Mouse (Mus musculus): ENCODE results near the gene Crispld2.

Crispld2 gene

DNA sequence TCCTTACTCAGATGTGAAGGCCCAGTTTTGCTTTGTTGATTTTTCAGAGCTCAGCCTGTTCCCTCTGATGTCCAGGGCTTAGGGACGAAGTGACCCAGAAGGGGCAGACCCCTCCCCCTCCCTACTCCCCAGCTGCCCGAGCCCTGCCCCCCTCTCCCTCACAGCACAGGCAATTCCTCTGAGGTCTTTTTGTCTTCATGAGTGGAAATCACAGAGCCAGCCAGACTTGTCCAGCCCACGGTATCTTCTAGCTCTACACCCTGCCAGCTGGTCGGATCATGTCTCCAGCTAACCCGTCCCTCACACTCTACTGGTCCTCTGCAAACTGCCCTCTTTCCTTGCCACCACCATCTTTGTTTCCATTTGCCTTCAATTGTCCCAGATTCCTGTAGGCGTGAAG, 42.2 kb downstream of the Crispld2 start:
- DNase-seq (ENCODE audit: low read depth, low spot score), result no peak

GRCm38 (mm10) chr8:120036111-120036510, 43.9 kb downstream of the Crispld2 start:
- no peak for DNase-seq (ENCODE audit: low read depth, low spot score)

GRCm38 (mm10) chr8:120036578-120036977, 44.3 kb downstream of the Crispld2 start:
- DNase-seq (ENCODE audit: low read depth, low spot score), result no peak

DNA sequence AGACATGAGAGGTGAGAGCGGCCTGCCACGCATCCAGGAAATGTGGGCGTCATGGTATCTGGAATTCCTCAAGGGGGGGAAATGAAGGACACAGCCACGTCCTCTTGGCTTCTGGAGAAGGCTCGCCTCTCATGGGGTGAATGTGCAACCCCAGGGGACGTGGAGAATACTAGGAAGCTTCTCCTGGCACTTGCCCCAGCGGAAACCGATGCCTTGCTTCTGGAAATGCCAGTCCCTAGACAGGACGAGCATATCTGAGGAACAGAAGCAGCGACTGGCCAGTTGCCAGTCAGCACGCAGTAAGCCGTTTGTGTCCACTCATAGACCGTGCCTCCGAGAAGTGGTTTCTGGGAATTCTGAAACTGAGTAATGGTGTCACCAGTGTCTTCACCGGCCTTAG, 45.0 kb downstream of the Crispld2 start:
- no peak for DNase-seq (ENCODE audit: low read depth, low spot score)

- DNase-seq (ENCODE audit: low read depth, low spot score), result no peak
Observed at GRCm38 (mm10) chr8:120037611-120038010, 45.4 kb downstream of the Crispld2 start.

DNA sequence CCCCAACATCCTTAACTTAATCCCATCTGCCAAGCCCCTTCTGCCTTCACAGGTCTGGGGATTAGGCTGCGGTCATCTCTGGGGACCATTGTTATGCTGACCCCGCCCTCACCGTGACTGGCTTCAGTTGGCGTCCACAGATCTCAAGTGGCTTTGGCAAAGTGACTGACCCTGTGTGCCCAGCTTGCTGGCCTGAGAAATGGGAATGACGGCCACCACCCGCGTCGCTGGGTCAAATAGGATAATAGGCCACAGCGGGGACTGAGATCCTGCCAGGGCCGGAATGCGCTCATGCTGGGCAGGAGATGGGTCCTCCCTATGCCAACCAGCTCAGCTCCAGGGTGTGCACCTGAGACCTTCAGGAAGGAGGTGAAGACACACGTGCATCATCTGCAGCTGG, 46.5 kb downstream of the Crispld2 start:
- no peak for DNase-seq (ENCODE audit: low read depth, low spot score)

GRCm38 (mm10) chr8:120039313-120039919, 47.2 kb downstream of the Crispld2 start:
- DNase-seq (ENCODE audit: low read depth, low spot score), result no peak

- DNase-seq (ENCODE audit: low read depth, low spot score), result no peak
Observed at GRCm38 (mm10) chr8:120040861-120041260, 48.6 kb downstream of the Crispld2 start.

- no peak for DNase-seq (ENCODE audit: low read depth, low spot score)
Observed at GRCm38 (mm10) chr8:120042542-120043312, 50.5 kb downstream of the Crispld2 start.

- DNase-seq (ENCODE audit: low read depth, low spot score), result no peak
Observed at GRCm38 (mm10) chr8:120044907-120045306, 52.7 kb downstream of the Crispld2 start.

DNA sequence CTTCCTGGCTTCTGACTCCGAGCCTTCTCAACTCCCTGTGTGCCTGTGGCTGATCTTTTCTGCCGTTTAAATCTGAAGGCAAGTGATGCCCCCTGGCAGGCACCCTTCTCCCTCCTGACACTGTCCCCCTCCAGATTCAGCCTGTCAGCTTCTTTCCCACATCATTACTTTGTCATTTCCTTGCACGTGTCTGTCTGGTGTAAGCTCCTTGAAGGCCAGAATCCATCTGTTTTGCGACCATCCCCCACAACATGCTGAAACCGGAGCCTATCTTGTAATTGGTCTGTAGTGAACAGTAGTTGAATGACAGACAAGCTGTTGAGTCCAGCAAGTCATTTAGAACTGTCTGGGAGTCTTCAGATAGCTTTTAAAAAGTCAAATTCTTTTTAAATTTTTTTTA, 53.2 kb downstream of the Crispld2 start:
- DNase-seq (ENCODE audit: low read depth, low spot score), result no peak

GRCm38 (mm10) chr8:120046258-120047020, 54.2 kb downstream of the Crispld2 start:
- DNase-seq (ENCODE audit: low read depth, low spot score), result peak; percentile 30

DNA sequence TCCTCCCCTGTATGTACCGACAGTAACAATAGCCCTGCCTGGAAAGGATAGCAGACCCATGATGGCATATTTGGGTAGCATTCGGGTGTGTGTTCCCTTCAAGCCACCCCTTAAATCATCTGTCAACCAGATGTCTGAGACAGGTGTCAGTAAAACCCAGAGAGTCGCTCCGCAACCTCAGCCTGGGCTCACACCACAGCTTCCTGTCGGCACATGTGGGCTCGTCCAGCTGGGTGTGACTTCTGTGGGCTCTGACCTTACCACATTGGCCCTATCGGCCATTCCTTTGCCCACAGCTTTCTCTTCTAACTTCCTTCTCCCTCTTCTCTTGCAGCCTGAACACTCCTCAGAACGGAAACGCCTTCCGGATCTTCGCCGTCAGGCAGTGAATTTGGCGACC, 57.7 kb downstream of the Crispld2 start:
- no peak for DNase-seq (ENCODE audit: low read depth, low spot score)

DNA sequence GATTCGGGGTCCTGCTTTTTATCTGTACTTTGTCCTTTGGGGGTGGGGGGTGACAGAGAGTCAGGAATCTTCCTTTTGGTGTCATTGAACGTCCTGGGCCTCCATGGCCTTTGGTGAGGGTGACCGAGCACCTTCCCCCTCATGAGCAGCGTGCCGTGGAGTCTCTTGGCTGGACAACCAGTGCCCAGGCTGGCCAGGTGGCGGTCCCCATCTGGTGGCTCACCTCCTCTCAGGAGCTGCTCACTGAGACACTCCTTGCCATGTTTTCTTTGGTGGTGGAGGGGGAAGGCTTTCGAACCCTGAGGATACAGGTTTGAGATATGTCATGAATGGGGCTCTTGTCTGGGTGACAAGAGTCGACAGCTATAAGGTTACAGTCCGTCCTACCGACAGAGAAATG, 58.1 kb downstream of the Crispld2 start:
- DNase-seq (ENCODE audit: low read depth, low spot score), result no peak

DNA sequence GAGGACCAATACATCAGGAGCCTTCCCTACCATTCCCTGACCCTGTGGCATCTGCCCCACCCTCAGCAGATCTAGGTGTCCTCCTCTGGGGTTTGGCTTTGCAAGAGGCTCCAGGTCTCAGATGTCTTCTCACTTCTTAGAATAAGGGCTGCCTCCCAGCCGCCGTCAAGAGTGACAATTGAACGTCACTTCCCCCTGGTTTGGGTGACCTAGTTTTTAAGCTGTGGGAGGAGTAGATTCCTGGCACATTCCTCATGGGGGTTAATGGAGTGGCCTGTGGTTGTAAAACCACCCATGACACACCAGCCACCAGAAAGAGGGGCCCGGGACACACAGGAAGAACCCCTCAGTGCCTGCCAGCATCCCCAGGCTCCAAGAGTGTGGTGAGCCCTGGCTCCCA, 58.8 kb downstream of the Crispld2 start:
- no peak for DNase-seq (ENCODE audit: low read depth, low spot score)

- no peak for DNase-seq (ENCODE audit: low read depth, low spot score)
Observed at GRCm38 (mm10) chr8:120051908-120052307, 59.7 kb downstream of the Crispld2 start.

- DNase-seq (ENCODE audit: low read depth, low spot score), result no peak
Observed at GRCm38 (mm10) chr8:120052318-120052717, 60.1 kb downstream of the Crispld2 start.

- no peak for DNase-seq (ENCODE audit: low read depth, low spot score)
Observed at GRCm38 (mm10) chr8:120054833-120055232, 62.6 kb downstream of the Crispld2 start.

- no peak for DNase-seq (ENCODE audit: low read depth, low spot score)
Observed at GRCm38 (mm10) chr8:120057078-120057477, 64.8 kb downstream of the Crispld2 start.

DNA sequence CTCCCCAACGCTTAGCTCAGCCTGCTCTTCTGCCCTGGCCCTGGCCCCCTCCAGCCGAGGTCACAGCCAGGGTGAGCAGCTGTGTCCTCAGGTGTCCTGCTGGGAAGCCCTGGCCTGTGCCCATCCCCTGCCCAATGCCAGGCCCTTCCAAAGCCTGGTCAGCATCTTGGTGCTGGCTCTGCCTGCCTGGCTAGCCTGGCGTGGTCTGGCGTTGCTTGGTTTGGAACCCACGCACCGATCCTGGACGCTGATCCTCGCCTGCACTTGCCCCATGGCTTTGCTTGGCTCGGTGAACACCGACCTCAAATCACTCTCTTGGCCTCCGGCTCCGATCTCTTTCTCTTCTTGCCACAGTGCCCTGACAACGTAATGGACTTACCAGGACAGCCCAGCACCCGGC, 70.5 kb downstream of the Crispld2 start:
- no peak for DNase-seq (ENCODE audit: low read depth, low spot score)

DNA sequence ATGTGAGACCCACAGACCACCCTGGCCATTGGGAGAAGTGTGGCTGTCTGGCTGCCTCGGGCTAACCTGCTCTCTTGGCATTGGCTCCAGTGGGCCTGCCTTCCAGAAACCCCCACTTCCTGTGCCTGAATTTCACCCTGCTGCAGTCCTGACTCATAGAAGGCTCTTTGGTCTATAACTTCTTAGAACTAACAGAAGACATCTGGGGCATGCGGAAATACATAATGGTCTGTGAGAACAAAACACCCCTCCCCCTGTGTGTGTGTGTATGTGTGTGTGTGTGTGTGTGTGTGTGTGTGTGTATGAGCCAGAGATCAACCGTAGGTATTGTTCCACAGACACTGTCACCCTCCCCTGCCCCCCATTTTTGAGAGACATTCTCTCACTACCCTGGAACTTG, 71.1 kb downstream of the Crispld2 start:
- no peak for DNase-seq (ENCODE audit: low read depth, low spot score)

GRCm38 (mm10) chr8:120065611-120066010, 73.4 kb downstream of the Crispld2 start:
- no peak for DNase-seq (ENCODE audit: low read depth, low spot score)

- no peak for DNase-seq (ENCODE audit: low read depth, low spot score)
Observed at GRCm38 (mm10) chr8:120066226-120066625, 74.0 kb downstream of the Crispld2 start.
